Mouse (Mus musculus): ENCODE data around the gene Adra2c. TPM values are rescaled to one million over a fixed set of nuclear protein-coding genes. Genes with fewer than 3 reads are reported as not detected.

Gene Adra2c
- polyA plus RNA-seq (2016; fragmentation: Nextera tagmentation; extraction: Ambion mirVana) = 0.06 and 0.29 TPM in 2 replicates

- Histone ChIP-seq H3K4me1 (peaks cover 25% of the 10 kb centered on the region), H3K36me3 (no peaks in the 10 kb centered on the region), H3K27me3 (ENCODE audit: insufficient read depth, poor library complexity, severe bottlenecking) (peaks cover 91% of the 10 kb centered on the region), H3K4me3 (peak within 1 kb of the TSS; percentile 73), H3K27ac (peak within 1 kb of the TSS; percentile 50), H3K9me3 (no peaks in the 10 kb centered on the region)
- WGBS = 45% methylated on average over 3 of the region's 3 CpGs
- DNase-seq (ENCODE audit: low spot score) = no peak
Observed at GRCm38 (mm10) chr5:35278019-35278418, at the start of gene Adra2c. TSS of gene Adra2c (plus strand) at chr5:35278319.

- WGBS = 53% methylated on average over 4 of the region's 4 CpGs
Observed at GRCm38 (mm10) chr5:35233142-35233541, 45.0 kb upstream of the Adra2c start.

GRCm38 (mm10) chr5:35237757-35238156 is 40.4 kb upstream of the Adra2c start:
- H3K27me3 ChIP-seq (ENCODE audit: insufficient read depth, poor library complexity, severe bottlenecking) = peaks cover 22% of the 10 kb centered on the region; the same call in 1 of the 2 replicates
- H3K4me3 ChIP-seq = no peak overlapping the region
- H3K27ac ChIP-seq = no peak overlapping the region
- no peaks in the 10 kb centered on the region for H3K36me3 ChIP-seq
- H3K9me3 ChIP-seq = no peaks in the 10 kb centered on the region
- no peak for DNase-seq (ENCODE audit: low spot score)
- WGBS = 82% methylated on average over 4 of the region's 4 CpGs
- peaks cover 14% of the 10 kb centered on the region for H3K4me1 ChIP-seq

More at GRCm38 (mm10) chr5:35233142-35233541, 45.0 kb upstream of the Adra2c start:
- H3K4me1 ChIP-seq = peaks cover 28% of the 10 kb centered on the region
- no peaks in the 10 kb centered on the region for H3K36me3 ChIP-seq
- no peaks in the 10 kb centered on the region for H3K9me3 ChIP-seq
- H3K4me3 ChIP-seq = no peak overlapping the region
- peaks cover 36% of the 10 kb centered on the region for H3K27me3 ChIP-seq (ENCODE audit: insufficient read depth, poor library complexity, severe bottlenecking)
- no peak overlapping the region for H3K27ac ChIP-seq
- no peak for DNase-seq (ENCODE audit: low spot score)

- Histone ChIP-seq H3K9me3 (no peaks in the 10 kb centered on the region), H3K27me3 (ENCODE audit: insufficient read depth, poor library complexity, severe bottlenecking) (peaks cover 20% of the 10 kb centered on the region; the same call in 1 of the 2 replicates), H3K36me3 (no peaks in the 10 kb centered on the region), H3K4me3 (no peak overlapping the region), H3K4me1 (peaks cover 7% of the 10 kb centered on the region), H3K27ac (no peak overlapping the region)
- 71% methylated on average over 2 of the region's 2 CpGs for WGBS
- no peak for DNase-seq (ENCODE audit: low spot score)
Observed at GRCm38 (mm10) chr5:35238627-35239026, 39.5 kb upstream of the Adra2c start.

- H3K4me3 ChIP-seq = no peak overlapping the region
- no peak overlapping the region for H3K27ac ChIP-seq
- no peaks in the 10 kb centered on the region for H3K9me3 ChIP-seq
- peaks cover 4% of the 10 kb centered on the region for H3K4me1 ChIP-seq
- peaks cover 41% of the 10 kb centered on the region; the same call in 1 of the 2 replicates for H3K27me3 ChIP-seq (ENCODE audit: insufficient read depth, poor library complexity, severe bottlenecking)
- WGBS = 66% methylated on average over 3 of the region's 3 CpGs
- DNase-seq (ENCODE audit: low spot score) = no peak
- H3K36me3 ChIP-seq = no peaks in the 10 kb centered on the region
Observed at GRCm38 (mm10) chr5:35241556-35241955, 36.6 kb upstream of the Adra2c start.

- Histone ChIP-seq H3K36me3 (no peaks in the 10 kb centered on the region), H3K4me1 (no peaks in the 10 kb centered on the region), H3K9me3 (no peaks in the 10 kb centered on the region), H3K4me3 (no peak overlapping the region), H3K27me3 (ENCODE audit: insufficient read depth, poor library complexity, severe bottlenecking) (peaks cover 43% of the 10 kb centered on the region), H3K27ac (no peak overlapping the region)
- DNase-seq (ENCODE audit: low spot score) = no peak
- 11% methylated on average over 1 of the region's 1 CpGs for WGBS
Observed at GRCm38 (mm10) chr5:35244204-35244603, 33.9 kb upstream of the Adra2c start.

- Histone ChIP-seq H3K27ac (no peak overlapping the region), H3K36me3 (no peaks in the 10 kb centered on the region), H3K4me1 (0 out of 2 replicates have a peak, but pooled peaks cover under 1% of the 10 kb centered on the region), H3K9me3 (no peaks in the 10 kb centered on the region), H3K4me3 (no peak overlapping the region), H3K27me3 (ENCODE audit: insufficient read depth, poor library complexity, severe bottlenecking) (peaks cover 45% of the 10 kb centered on the region)
- DNase-seq (ENCODE audit: low spot score) = no peak
- WGBS = 51% methylated on average over 11 of the region's 11 CpGs
Observed at GRCm38 (mm10) chr5:35245555-35246273, 32.4 kb upstream of the Adra2c start.

- WGBS = 34% methylated on average over 5 of the region's 5 CpGs
- no peaks in the 10 kb centered on the region for H3K9me3 ChIP-seq
- H3K27me3 ChIP-seq (ENCODE audit: insufficient read depth, poor library complexity, severe bottlenecking) = peaks cover 28% of the 10 kb centered on the region
- H3K4me1 ChIP-seq = peaks cover 37% of the 10 kb centered on the region
- no peaks in the 10 kb centered on the region for H3K36me3 ChIP-seq
- no peak for DNase-seq (ENCODE audit: low spot score)
- H3K4me3 ChIP-seq = no peak overlapping the region
- H3K27ac ChIP-seq = peak overlapping the region; percentile 43
Observed at GRCm38 (mm10) chr5:35254964-35255716, 23.0 kb upstream of the Adra2c start.

GRCm38 (mm10) chr5:35263716-35264115 is 14.4 kb upstream of the Adra2c start:
- DNase-seq (ENCODE audit: low spot score) = no peak
- 32% methylated on average over 4 of the region's 4 CpGs for WGBS
- Histone ChIP-seq H3K4me3 (no peak overlapping the region), H3K27ac (no peak overlapping the region), H3K36me3 (no peaks in the 10 kb centered on the region), H3K27me3 (ENCODE audit: insufficient read depth, poor library complexity, severe bottlenecking) (peaks cover 70% of the 10 kb centered on the region), H3K4me1 (no peaks in the 10 kb centered on the region), H3K9me3 (no peaks in the 10 kb centered on the region)

- WGBS = 77% methylated on average over 7 of the region's 7 CpGs
- H3K27me3 ChIP-seq (ENCODE audit: insufficient read depth, poor library complexity, severe bottlenecking) = peaks cover 89% of the 10 kb centered on the region
- no peaks in the 10 kb centered on the region for H3K36me3 ChIP-seq
- DNase-seq (ENCODE audit: low spot score) = no peak
- no peak overlapping the region for H3K4me3 ChIP-seq
- no peaks in the 10 kb centered on the region for H3K9me3 ChIP-seq
- no peak overlapping the region for H3K27ac ChIP-seq
- H3K4me1 ChIP-seq = no peaks in the 10 kb centered on the region
Observed at GRCm38 (mm10) chr5:35267486-35267885, 10.6 kb upstream of the Adra2c start.

- 67% methylated on average over 11 of the region's 11 CpGs for WGBS
- H3K27ac ChIP-seq = no peak overlapping the region
- H3K4me1 ChIP-seq = peaks cover 19% of the 10 kb centered on the region
- DNase-seq (ENCODE audit: low spot score) = no peak
- H3K4me3 ChIP-seq = no peak overlapping the region
- no peaks in the 10 kb centered on the region for H3K9me3 ChIP-seq
- peaks cover 85% of the 10 kb centered on the region for H3K27me3 ChIP-seq (ENCODE audit: insufficient read depth, poor library complexity, severe bottlenecking)
- H3K36me3 ChIP-seq = no peaks in the 10 kb centered on the region
Observed at GRCm38 (mm10) chr5:35275356-35275755, 2.8 kb upstream of the Adra2c start.

- peaks cover 25% of the 10 kb centered on the region for H3K4me1 ChIP-seq
- peak overlapping the region; percentile 73 for H3K4me3 ChIP-seq
- WGBS = under 1% methylated on average over 107 of the region's 118 CpGs
- DNase-seq (ENCODE audit: low spot score) = no peak
- peak overlapping the region; percentile 50 for H3K27ac ChIP-seq
- peaks cover 100% of the 10 kb centered on the region for H3K27me3 ChIP-seq (ENCODE audit: insufficient read depth, poor library complexity, severe bottlenecking)
- no peaks in the 10 kb centered on the region for H3K9me3 ChIP-seq
- no peaks in the 10 kb centered on the region for H3K36me3 ChIP-seq
Observed at GRCm38 (mm10) chr5:35278741-35279695, 899 bp downstream of the Adra2c start.

Measured in heart, embryonic 10.5 days (tissue).